Mouse (Mus musculus): ENCODE results near the gene Tmem37. TPM values are rescaled to one million over a fixed set of nuclear protein-coding genes. Genes with fewer than 3 reads are reported as not detected.
A peak's percentile ranks its signal among the peaks of the same experiment; 100 is the strongest.

Gene Tmem37
- polyA plus RNA-seq, 1 experiment from 2014 or later = 166 TPM

DNA sequence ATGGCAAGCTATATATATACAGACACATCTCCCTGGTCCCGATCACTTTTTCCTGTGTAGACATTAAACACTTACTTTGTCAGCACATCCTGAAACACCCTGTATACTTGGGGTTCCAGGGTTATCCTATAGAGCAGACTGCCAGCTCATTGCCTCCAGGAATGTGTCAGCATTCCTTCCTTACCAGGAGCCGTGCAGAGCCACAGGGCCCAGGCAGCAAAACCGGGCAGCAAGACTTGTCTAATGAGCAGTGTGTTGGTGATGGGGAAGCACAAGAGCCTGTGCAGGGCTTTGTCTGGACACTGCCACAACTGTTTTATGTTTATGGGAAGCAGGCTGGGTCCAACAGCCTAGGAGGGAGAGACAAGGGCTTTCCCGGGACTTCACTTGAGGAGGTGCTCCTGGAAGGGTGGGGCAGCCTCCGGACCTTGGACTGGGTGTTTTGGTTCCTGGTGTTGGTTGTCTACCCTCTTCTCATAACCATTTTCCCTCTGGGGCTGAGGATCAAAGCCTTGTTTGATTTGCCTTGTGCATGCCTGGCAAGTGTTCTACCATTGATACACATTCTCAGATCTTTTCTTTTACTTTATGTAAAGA lies 10.1 kb upstream of the Tmem37 start:
- ATAC-seq (replicated peaks; ENCODE audit: low FRiP score, low read depth) (no peak), DNase-seq (ENCODE audit: low spot score) (no peak)
- H3K4me3 ChIP-seq (replicated peaks; ENCODE audit: low read depth, low read length) = no peak overlapping the region
- no peak overlapping the region for H3K27ac ChIP-seq
- no peaks in the 10 kb centered on the region for H3K9me3 ChIP-seq (replicated peaks; ENCODE audit: low read length)
- TF ChIP-seq CTCF (IDR thresholded peaks at IDR 0.05; ENCODE audit: low read depth) = no peak
- no peaks in the 10 kb centered on the region for H3K27me3 ChIP-seq (ENCODE audit: insufficient read depth, low read length)
- H3K9ac ChIP-seq (ENCODE audit: low read depth, low read length) = no peak overlapping the region
- no peaks in the 10 kb centered on the region for H3K36me3 ChIP-seq (ENCODE audit: insufficient read depth, low read length)
- H3K4me1 ChIP-seq (replicated peaks; ENCODE audit: insufficient read depth, low read length) = peaks cover 4% of the 10 kb centered on the region
- WGBS = 41% methylated on average over 5 of the region's 5 CpGs
- no peak overlapping the region for H3K4me2 ChIP-seq (ENCODE audit: low read length)

DNA sequence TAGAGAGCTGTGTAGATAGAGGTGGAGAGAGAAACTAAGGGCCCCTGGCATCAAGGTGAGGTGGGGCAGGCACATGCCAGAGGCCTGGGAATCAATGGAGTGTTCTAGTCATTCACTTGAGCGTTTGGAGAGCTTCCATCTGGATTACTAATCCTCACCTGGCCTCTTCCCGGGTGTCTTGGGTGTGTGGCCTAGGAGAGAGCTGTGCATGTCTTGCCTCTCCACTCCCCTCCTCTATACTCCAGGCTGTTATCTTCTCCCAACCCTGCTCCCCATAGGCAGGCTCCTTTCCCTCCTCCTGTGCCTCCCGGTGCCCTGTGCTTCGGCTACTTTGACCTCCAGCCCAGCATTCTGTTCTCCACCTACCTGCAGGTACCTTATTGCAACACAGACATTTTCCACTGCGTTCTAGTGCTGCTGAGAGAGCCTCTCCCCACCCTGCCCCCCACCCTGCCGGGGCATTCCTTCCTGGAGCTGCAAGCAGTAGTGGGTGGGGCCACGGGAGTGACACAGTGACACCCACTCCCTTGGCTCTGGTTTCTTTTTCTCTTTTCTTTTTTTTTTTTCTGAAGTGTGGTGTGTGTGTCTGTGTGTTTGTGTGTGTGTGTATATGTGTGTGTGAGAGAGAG lies 9.2 kb upstream of the Tmem37 start:
- no peak for TF ChIP-seq CTCF (IDR thresholded peaks at IDR 0.05; ENCODE audit: low read depth)
- DNase-seq (ENCODE audit: low spot score) (peak; percentile 60), ATAC-seq (replicated peaks; ENCODE audit: low FRiP score, low read depth) (peak; percentile 33; the same call in 1 of the 2 replicates)
- no peaks in the 10 kb centered on the region for H3K9me3 ChIP-seq (replicated peaks; ENCODE audit: low read length)
- WGBS = 16% methylated on average over 7 of the region's 7 CpGs
- H3K27ac ChIP-seq = no peak overlapping the region; the same call in 1 of the 2 replicates
- no peaks in the 10 kb centered on the region for H3K27me3 ChIP-seq (ENCODE audit: insufficient read depth, low read length)
- H3K4me2 ChIP-seq (ENCODE audit: low read length) = 0 out of 2 replicates have a peak overlapping the region, but pooled peaks have one; percentile 33
- no peaks in the 10 kb centered on the region for H3K36me3 ChIP-seq (ENCODE audit: insufficient read depth, low read length)
- no peak overlapping the region for H3K4me3 ChIP-seq (replicated peaks; ENCODE audit: low read depth, low read length)
- peaks cover 4% of the 10 kb centered on the region for H3K4me1 ChIP-seq (replicated peaks; ENCODE audit: insufficient read depth, low read length)
- H3K9ac ChIP-seq (ENCODE audit: low read depth, low read length) = no peak overlapping the region

DNA sequence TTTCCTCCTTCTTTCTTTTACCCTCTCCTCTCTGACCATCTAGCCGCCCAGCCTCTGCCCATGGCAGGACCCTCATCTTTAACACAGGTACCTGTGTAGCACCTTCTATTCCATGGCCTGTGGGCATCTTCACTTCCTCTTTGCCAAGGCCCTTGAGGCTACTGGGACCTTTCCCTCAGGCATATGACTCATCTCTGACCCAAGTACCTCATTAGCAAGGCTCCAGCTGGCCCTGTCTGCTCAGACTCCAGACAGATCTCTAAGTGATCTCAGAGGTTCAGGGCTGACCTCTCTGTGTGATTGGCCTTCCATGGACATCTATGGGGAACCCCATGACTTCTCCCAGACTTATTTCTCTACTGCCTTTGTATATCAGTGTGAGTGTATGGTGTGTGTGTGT lies 6.8 kb upstream of the Tmem37 start:
- H3K4me2 ChIP-seq (ENCODE audit: low read length) = no peak overlapping the region
- ATAC-seq (replicated peaks; ENCODE audit: low FRiP score, low read depth) (no peak), DNase-seq (ENCODE audit: low spot score) (no peak)
- no peak overlapping the region for H3K9ac ChIP-seq (ENCODE audit: low read depth, low read length)
- H3K4me1 ChIP-seq (replicated peaks; ENCODE audit: insufficient read depth, low read length) = peaks cover 4% of the 10 kb centered on the region
- H3K4me3 ChIP-seq (replicated peaks; ENCODE audit: low read depth, low read length) = no peak overlapping the region
- no peak overlapping the region for H3K27ac ChIP-seq
- H3K36me3 ChIP-seq (ENCODE audit: insufficient read depth, low read length) = no peaks in the 10 kb centered on the region
- no peaks in the 10 kb centered on the region for H3K9me3 ChIP-seq (replicated peaks; ENCODE audit: low read length)
- 100% methylated on average over 1 of the region's 1 CpGs for WGBS
- TF ChIP-seq CTCF (IDR thresholded peaks at IDR 0.05; ENCODE audit: low read depth) = no peak
- no peaks in the 10 kb centered on the region for H3K27me3 ChIP-seq (ENCODE audit: insufficient read depth, low read length)

DNA sequence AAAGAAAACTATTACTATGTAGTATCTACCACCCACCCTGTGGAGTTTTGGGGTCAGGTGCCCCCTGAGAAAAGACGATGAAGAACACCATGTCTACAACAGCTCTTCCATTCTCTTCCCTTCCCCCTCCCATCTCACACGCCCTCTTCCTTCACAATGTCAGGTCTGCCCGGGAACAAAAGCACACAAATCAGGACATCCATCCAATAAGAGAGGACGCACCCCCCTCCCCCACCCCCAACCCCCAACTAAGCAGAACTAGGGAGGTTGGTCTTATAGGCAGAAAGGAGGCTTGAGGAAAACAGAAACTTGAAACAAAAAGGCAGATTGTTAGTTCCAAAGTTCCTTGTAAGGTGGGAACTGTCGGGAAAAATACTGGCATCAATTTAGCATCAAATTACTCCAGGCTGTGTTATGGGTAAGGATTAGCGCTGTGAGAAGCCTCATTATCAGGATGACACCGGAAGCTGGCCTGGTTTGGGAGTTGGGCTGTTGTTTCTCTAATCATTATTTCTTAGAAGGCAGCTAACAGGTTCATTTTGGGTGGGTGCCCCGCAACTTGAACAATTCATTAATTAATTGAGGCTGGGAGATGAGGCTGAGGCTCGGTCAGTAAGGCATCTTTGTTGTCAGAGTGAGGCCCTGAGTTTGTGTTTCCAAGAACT lies 4.0 kb upstream of the Tmem37 start:
- ATAC-seq (replicated peaks; ENCODE audit: low FRiP score, low read depth) = no peak

DNA sequence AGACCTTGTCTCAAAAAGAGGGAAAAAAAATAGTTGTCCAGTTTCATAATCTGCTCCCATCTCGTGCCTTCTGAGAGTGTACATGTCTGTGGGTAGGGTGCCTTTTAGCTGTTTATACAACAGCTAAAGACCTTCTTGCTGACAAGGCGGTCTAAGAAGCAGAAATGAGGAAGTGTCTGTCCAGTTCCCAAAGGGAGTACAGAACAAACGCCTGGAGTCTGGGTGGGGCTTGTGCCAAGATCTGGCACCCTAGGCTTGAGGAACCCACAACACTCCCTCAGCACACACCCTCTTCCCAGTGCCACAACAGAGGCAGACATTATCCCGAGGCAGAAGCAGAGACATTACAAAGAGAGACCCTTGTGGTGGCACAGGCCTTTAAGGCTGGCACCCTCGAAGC lies 1.6 kb upstream of the Tmem37 start:
- H3K9me3 ChIP-seq (replicated peaks; ENCODE audit: low read length) = no peaks in the 10 kb centered on the region
- TF ChIP-seq CTCF (IDR thresholded peaks at IDR 0.05; ENCODE audit: low read depth) = no peak
- no peak overlapping the region for H3K4me2 ChIP-seq (ENCODE audit: low read length)
- no peak for ATAC-seq (replicated peaks; ENCODE audit: low FRiP score, low read depth)
- no peak overlapping the region for H3K4me3 ChIP-seq (replicated peaks; ENCODE audit: low read depth, low read length)
- H3K27me3 ChIP-seq (ENCODE audit: insufficient read depth, low read length) = no peaks in the 10 kb centered on the region
- peak overlapping the region; percentile 47; the same call in 1 of the 2 replicates for H3K27ac ChIP-seq
- H3K36me3 ChIP-seq (ENCODE audit: insufficient read depth, low read length) = no peaks in the 10 kb centered on the region
- 0 out of 2 replicates have a peak, but pooled peaks cover 7% of the 10 kb centered on the region for H3K4me1 ChIP-seq (replicated peaks; ENCODE audit: insufficient read depth, low read length)
- no peak overlapping the region for H3K9ac ChIP-seq (ENCODE audit: low read depth, low read length)
- 70% methylated on average over 5 of the region's 5 CpGs for WGBS
- DNase-seq (ENCODE audit: low spot score) = no peak

More for the DNA sequence above, 4.0 kb upstream of the Tmem37 start:
- H3K36me3 ChIP-seq (ENCODE audit: insufficient read depth, low read length) = no peaks in the 10 kb centered on the region
- no peak for DNase-seq (ENCODE audit: low spot score)
- H3K4me3 ChIP-seq (replicated peaks; ENCODE audit: low read depth, low read length) = no peak overlapping the region
- WGBS = 27% methylated on average over 9 of the region's 9 CpGs
- no peak overlapping the region for H3K27ac ChIP-seq
- 0 out of 2 replicates have a peak, but pooled peaks cover 7% of the 10 kb centered on the region for H3K4me1 ChIP-seq (replicated peaks; ENCODE audit: insufficient read depth, low read length)
- H3K9me3 ChIP-seq (replicated peaks; ENCODE audit: low read length) = no peaks in the 10 kb centered on the region
- TF ChIP-seq CTCF (IDR thresholded peaks at IDR 0.05; ENCODE audit: low read depth) = no peak
- H3K4me2 ChIP-seq (ENCODE audit: low read length) = no peak overlapping the region
- H3K9ac ChIP-seq (ENCODE audit: low read depth, low read length) = no peak overlapping the region
- no peaks in the 10 kb centered on the region for H3K27me3 ChIP-seq (ENCODE audit: insufficient read depth, low read length)

DNA sequence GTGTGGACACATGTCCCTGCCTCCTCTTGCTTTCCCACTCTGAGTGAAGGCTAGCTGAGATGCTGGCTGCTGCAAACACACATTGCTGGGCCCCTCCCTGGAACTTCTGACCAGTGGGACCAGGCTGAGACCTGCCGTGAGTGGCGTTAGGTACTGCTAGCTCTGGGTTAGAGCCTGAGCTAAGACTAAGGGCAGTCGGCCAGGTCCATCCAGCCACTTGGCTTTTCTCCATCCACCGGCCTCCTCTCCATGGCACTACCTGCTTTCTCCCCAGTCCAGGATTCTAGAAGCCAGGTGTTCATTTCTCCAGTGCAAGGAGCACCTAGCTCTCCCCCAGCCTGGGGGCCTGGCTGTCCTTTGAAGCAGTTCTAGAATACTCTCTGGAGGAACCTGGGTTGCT lies 1.1 kb upstream of the Tmem37 start:
- H3K4me3 ChIP-seq (replicated peaks; ENCODE audit: low read depth, low read length) = no peak overlapping the region
- no peaks in the 10 kb centered on the region for H3K27me3 ChIP-seq (ENCODE audit: insufficient read depth, low read length)
- ATAC-seq (replicated peaks; ENCODE audit: low FRiP score, low read depth) (no peak), DNase-seq (ENCODE audit: low spot score) (no peak)
- WGBS = 69% methylated on average over 4 of the region's 4 CpGs
- H3K9me3 ChIP-seq (replicated peaks; ENCODE audit: low read length) = no peaks in the 10 kb centered on the region
- H3K36me3 ChIP-seq (ENCODE audit: insufficient read depth, low read length) = no peaks in the 10 kb centered on the region
- no peak for TF ChIP-seq CTCF (IDR thresholded peaks at IDR 0.05; ENCODE audit: low read depth)
- 0 out of 2 replicates have a peak, but pooled peaks cover 7% of the 10 kb centered on the region for H3K4me1 ChIP-seq (replicated peaks; ENCODE audit: insufficient read depth, low read length)
- H3K27ac ChIP-seq = peak overlapping the region; percentile 47
- no peak overlapping the region for H3K9ac ChIP-seq (ENCODE audit: low read depth, low read length)
- H3K4me2 ChIP-seq (ENCODE audit: low read length) = no peak overlapping the region
